Mouse (Mus musculus) kidney, postnatal 36 days (tissue): ENCODE measurements around the gene S100a16.

ENCODE experiments used
- DNase-seq, 2 experiments: peaks; one replicate each; pipeline ENCODE4 v3.0.0; 2021 to 2022; ENCODE audit warnings: mixed read lengths in 2 of 2

Gene S100a16

GRCm38 (mm10) chr3:90586906-90587305, 49.9 kb downstream of the S100a16 start:
- peak; percentile 18 to 24 for DNase-seq

- peak in 1 of 2 experiments; percentile 29 for DNase-seq
Observed at GRCm38 (mm10) chr3:90587361-90588101, 50.5 kb downstream of the S100a16 start.

- peak in 1 of 2 experiments; percentile 37 for DNase-seq
Observed at GRCm38 (mm10) chr3:90589390-90589789, 52.3 kb downstream of the S100a16 start.

- DNase-seq, result no peak
Observed at GRCm38 (mm10) chr3:90589947-90590346, 52.9 kb downstream of the S100a16 start, which contains the start of gene S100a2. S100a2 (plus strand) TSS chr3:90590247.
